Comparison of ENCODE assay signal across 15 mouse cellular contexts in genomic region chr17:89036049-89036448, GRCm38 (mm10).
"Had no signal": no experiment of that assay in that cellular context is flagged by ENCODE, and none has a peak within 500 bp of the region (broad histone marks: within the 10 kb centered on the region; RNA-seq: fewer than 3 reads in every experiment).

No protein-coding gene starts in this region.

- ATAC-seq: midbrain, embryonic 15.5 days had no signal

- H3K4me3 ChIP-seq: kidney, embryonic 15.5 days; left cerebral cortex, adult 2 months; liver, embryonic 13.5 days; midbrain, embryonic 15.5 days; myocyte; neural tube, embryonic 13.5 days; stomach, embryonic 15.5 days had no signal

- H3K4me2 ChIP-seq: kidney, embryonic 15.5 days; liver, embryonic 13.5 days; midbrain, embryonic 11.5 days; midbrain, embryonic 15.5 days; neural tube, embryonic 13.5 days; stomach, embryonic 15.5 days had no signal

- H3K27me3 ChIP-seq: kidney, embryonic 15.5 days; liver, embryonic 13.5 days; midbrain, embryonic 15.5 days; neural tube, embryonic 13.5 days; stomach, embryonic 15.5 days had no signal

- H3K9ac ChIP-seq: kidney, embryonic 15.5 days; liver, embryonic 13.5 days; midbrain, embryonic 15.5 days; neural tube, embryonic 13.5 days; stomach, embryonic 15.5 days had no signal

- H3K27ac ChIP-seq: kidney, embryonic 15.5 days; left cerebral cortex, adult 2 months; liver, embryonic 13.5 days; midbrain, embryonic 15.5 days; neural tube, embryonic 13.5 days; stomach, embryonic 15.5 days had no signal

- DNase-seq: kidney, postnatal 10 days; kidney, postnatal 36 days; liver, embryonic 13.5 days; lung, adult 2 months; lung, postnatal 14 days; lung, postnatal 4 days; spleen, adult 18-20 months; thymus, postnatal 36 days had no signal

- H3K36me3 ChIP-seq: kidney, embryonic 15.5 days; liver, embryonic 13.5 days; midbrain, embryonic 15.5 days; neural tube, embryonic 13.5 days; stomach, embryonic 15.5 days had no signal

- H3K9me3 ChIP-seq: kidney, embryonic 15.5 days; liver, embryonic 13.5 days; midbrain, embryonic 15.5 days; neural tube, embryonic 13.5 days; stomach, embryonic 15.5 days had no signal

- H3K4me1 ChIP-seq: kidney, embryonic 15.5 days; liver, embryonic 13.5 days; midbrain, embryonic 15.5 days; neural tube, embryonic 13.5 days; stomach, embryonic 15.5 days had no signal
